Mouse (Mus musculus) liver, embryonic 16.5 days (tissue): Measurements from ENCODE around the gene Abcc10. TPM values are rescaled to one million over a fixed set of nuclear protein-coding genes. Genes with fewer than 3 reads are reported as not detected.

ENCODE experiments used
- ATAC-seq: fragments of 200-750 bp; cut with Nextera tagmentation; 2 replicates; pipeline ENCODE4 v1.8.0; 2017; ENCODE audit warnings: low read depth, mild to moderate bottlenecking, moderate number of reproducible peaks, moderate library complexity
- H3K27ac ChIP-seq: fragments of 300-500 bp; sonication (generic); 2 replicates; pipeline ENCODE4 v1.5.1; 2014; ENCODE audit warnings: mild to moderate bottlenecking, low read length
- H3K27me3 ChIP-seq: fragments of 300-500 bp; sonication (generic); 2 replicates; pipeline ENCODE4 v1.6.1; 2014; ENCODE audit warnings: low read depth, low read length, mixed read lengths; ENCODE audit not compliant: control insufficient read depth, insufficient read depth
- H3K36me3 ChIP-seq: fragments of 300-500 bp; sonication (generic); 2 replicates; pipeline ENCODE4 v1.6.1; 2014; ENCODE audit warnings: mild to moderate bottlenecking; ENCODE audit not compliant: control insufficient read depth, insufficient read depth
- H3K4me1 ChIP-seq: fragments of 300-500 bp; sonication (generic); 2 replicates; pipeline ENCODE4 v1.6.1; 2014; ENCODE audit warnings: low read depth, low read length, mixed read lengths; ENCODE audit not compliant: control insufficient read depth
- H3K4me2 ChIP-seq: fragments of 300-500 bp; sonication (generic); 2 replicates; pipeline ENCODE4 v1.6.1; 2014; ENCODE audit warnings: low read depth, low read length, mixed read lengths
- H3K4me3 ChIP-seq: fragments of 300-500 bp; sonication (generic); 2 replicates; pipeline ENCODE4 v1.5.1; 2014; ENCODE audit warnings: low read depth, mild to moderate bottlenecking, low read length
- H3K9ac ChIP-seq: fragments of 300-500 bp; sonication (generic); 2 replicates; pipeline ENCODE4 v1.6.1; 2014; ENCODE audit warnings: low read depth, low read length
- H3K9me3 ChIP-seq: fragments of 300-500 bp; sonication (generic); replicated peaks from 2 replicates; pipeline ENCODE4 v1.6.1; 2016; ENCODE audit warnings: low read length; ENCODE audit not compliant: control insufficient read depth
- WGBS: fragments of 180-500 bp; shearing (Covaris S2); extraction: QIAGEN DNeasy Blood & Tissue Kit; methylation state at CpG from one replicate; pipeline ENCODE4 v1.1.7; 2014; ENCODE audit not compliant: insufficient replicate concordance; 5-methylcytosine and 5-hydroxymethylcytosine counted together
- polyA plus RNA-seq: library from polyadenylated mRNA; unstranded; fragments of >200 nt; fragmentation: Nextera tagmentation; extraction: Ambion mirVana; gene quantifications from 2 replicates; pipeline ENCODE4 v1.2.1, GENCODE M21; 2015

Gene Abcc10
- polyA plus RNA-seq, 1 experiment from 2014 or later = 2.0 TPM

DNA sequence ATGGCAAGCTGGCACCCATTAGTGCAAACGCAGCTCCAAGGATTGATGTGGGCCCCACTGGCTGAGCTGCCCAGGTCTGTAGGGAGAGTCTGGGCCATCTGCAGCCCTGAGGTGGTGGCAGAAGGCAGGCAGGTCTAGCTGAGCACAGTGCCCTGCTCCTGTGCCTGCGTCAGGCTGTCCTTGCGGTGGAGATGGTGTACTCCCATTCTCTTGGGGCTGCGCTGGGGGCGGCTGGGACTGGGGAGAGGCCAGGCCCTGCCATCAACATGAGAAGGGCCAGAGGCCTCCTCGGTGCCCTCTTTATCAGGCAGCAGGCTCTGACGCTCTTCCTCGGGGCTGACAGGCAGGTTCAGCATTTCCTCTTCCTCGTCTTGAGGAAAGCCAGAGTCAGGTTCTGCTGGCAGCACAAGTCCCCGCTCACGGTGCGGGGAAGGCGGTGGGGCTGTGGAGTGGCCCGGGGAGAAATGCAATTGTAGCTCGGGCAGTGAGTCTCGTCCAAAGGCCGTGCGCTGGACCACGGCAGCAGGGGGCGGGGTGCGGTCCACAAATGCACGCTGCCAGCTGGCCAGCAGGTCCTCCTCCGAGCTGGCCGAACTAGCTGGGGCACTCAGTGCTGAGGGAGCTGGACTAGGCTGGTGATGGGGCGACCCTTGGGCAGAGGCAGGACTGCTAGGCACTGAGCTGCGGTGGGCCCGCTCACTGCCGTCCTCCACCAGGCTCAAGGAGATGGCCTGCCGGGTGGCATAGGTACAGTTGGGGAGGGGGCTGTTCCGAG lies 69.7 kb downstream of the Abcc10 start:
- Histone ChIP-seq H3K36me3 (peaks cover 33% of the 10 kb centered on the region), H3K27ac (no peak overlapping the region), H3K4me2 (no peak overlapping the region), H3K9me3 (no peaks in the 10 kb centered on the region), H3K9ac (no peak overlapping the region), H3K4me1 (peaks cover 10% of the 10 kb centered on the region), H3K27me3 (peaks cover 25% of the 10 kb centered on the region), H3K4me3 (no peak overlapping the region)
- ATAC-seq = no peak
- 74% methylated on average over 30 of the region's 30 CpGs for WGBS

DNA sequence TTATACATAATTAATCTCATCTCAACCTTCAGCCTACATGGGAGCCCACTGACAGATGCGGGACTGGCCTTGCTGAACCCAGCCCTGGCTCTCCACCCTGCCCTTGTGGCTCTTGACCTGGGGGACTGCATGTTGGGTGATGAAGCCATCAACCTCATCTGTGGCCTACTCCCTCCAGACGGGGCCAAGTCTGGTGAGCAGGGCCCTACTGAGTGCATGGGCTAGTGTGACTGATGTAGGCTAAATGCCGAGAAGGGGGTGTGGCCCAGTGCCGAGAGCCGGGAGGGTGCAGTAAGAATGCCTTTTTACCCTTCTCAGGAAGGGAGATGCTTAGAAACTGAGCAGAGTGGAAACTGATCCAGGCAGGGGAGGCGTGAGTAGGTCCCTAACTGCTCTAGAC lies 73.0 kb downstream of the Abcc10 start:
- 32% methylated on average over 6 of the region's 6 CpGs for WGBS
- Histone ChIP-seq H3K27me3 (peaks cover 29% of the 10 kb centered on the region), H3K4me1 (peaks cover 16% of the 10 kb centered on the region), H3K27ac (no peak overlapping the region), H3K9ac (no peak overlapping the region), H3K9me3 (no peaks in the 10 kb centered on the region), H3K4me3 (no peak overlapping the region), H3K36me3 (peaks cover 37% of the 10 kb centered on the region), H3K4me2 (no peak overlapping the region)
- ATAC-seq = no peak

DNA sequence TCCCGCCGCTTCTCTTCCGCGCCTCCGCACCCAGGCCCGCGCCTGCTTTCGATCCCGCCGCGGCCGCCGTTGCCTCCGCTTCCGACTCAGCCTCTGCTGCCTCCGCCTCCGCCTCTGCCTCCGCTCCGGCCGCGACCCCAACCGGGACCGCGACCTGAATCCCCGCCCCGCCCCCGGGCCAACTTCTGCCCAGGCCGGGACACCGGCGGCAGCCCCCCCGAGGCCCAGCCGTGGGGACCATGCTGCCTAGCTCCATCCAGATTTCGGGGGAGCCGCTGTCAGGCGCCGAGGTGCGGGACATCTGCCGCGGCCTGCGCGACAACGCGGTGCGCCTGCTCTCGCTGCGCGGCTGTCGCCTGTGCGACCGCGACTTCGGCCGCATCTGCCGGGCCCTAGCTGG lies 74.0 kb downstream of the Abcc10 start:
- Histone ChIP-seq H3K4me1 (peaks cover 20% of the 10 kb centered on the region), H3K27ac (no peak overlapping the region), H3K4me3 (peak overlapping the region; percentile 67), H3K9ac (peak overlapping the region; percentile 40), H3K36me3 (peaks cover 31% of the 10 kb centered on the region), H3K4me2 (peak overlapping the region; percentile 98), H3K27me3 (peaks cover 29% of the 10 kb centered on the region), H3K9me3 (no peaks in the 10 kb centered on the region)
- under 1% methylated on average over 48 of the region's 54 CpGs for WGBS
- ATAC-seq = no peak

DNA sequence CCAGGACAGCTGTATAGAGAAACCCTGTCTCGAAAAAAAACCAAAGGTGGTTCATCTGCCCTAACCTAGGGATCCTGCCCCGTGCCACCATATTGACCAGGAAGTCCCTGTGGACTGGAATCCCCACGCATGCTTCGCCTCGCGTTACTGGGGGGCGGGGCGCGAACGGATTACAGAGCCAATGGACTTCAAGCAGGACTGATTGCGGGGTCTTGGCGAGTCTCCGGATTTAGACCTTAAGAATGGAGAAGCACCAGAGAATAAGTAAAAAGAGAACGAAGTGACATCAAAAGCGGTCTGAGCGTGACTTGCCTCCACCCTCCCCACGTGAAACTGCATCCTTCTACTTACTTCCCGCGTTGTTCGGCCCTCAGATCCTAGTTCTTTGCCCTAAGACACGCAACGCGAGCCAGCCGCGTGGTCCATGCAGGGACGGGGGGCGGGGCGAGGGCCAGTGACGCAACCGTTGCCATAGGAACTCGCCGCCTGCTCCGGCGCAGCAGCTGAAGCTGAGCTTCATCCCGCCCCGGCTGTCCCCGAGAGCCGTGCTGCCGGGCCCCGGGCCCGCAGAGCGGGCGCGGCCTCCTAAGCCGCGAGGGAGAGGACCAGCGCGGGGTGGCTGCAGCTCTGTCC lies 74.6 kb downstream of the Abcc10 start, which contains the start of gene Lrrc73:
Lrrc73 (plus strand) TSS at position 80 of the 633 bp plus-strand sequence.
- H3K4me3 ChIP-seq = peak within 1 kb of the TSS; percentile 67
- H3K27me3 ChIP-seq = peaks cover 29% of the 10 kb centered on the region
- peak within 1 kb of the TSS; percentile 98 for H3K4me2 ChIP-seq
- ATAC-seq = peak; percentile 80
- H3K9ac ChIP-seq = peak within 1 kb of the TSS; percentile 40
- H3K4me1 ChIP-seq = peaks cover 26% of the 10 kb centered on the region
- H3K36me3 ChIP-seq = peaks cover 27% of the 10 kb centered on the region
- no peak within 1 kb of the TSS for H3K27ac ChIP-seq
- 1% methylated on average over 47 of the region's 48 CpGs for WGBS
- no peaks in the 10 kb centered on the region for H3K9me3 ChIP-seq

Other genes starting within 250 kb of the Abcc10 start
- gene Mrps18a, start 217.4 kb downstream of the Abcc10 start, polyA plus RNA-seq = 59.7 and 62.6 TPM in 2 replicates
- 1.1 TPM in 2 replicates for gene Rsph9, start 184.1 kb downstream of the Abcc10 start, polyA plus RNA-seq
- 43.3 and 46.3 TPM in 2 replicates for gene Mad2l1bp, start 174.8 kb downstream of the Abcc10 start, polyA plus RNA-seq
- gene Gtpbp2, start 167.3 kb downstream of the Abcc10 start, polyA plus RNA-seq = 38.6 and 41.4 TPM in 2 replicates
- gene Polh, start 125.7 kb downstream of the Abcc10 start, polyA plus RNA-seq = 14.4 and 15.2 TPM in 2 replicates
- 13.5 and 13.7 TPM in 2 replicates for gene Xpo5, start 125.6 kb downstream of the Abcc10 start, polyA plus RNA-seq
- gene Polr1c, start 80.3 kb downstream of the Abcc10 start, polyA plus RNA-seq = 26.2 and 28.7 TPM in 2 replicates
- gene Yipf3, start 80.3 kb downstream of the Abcc10 start, polyA plus RNA-seq = 50.5 and 52.5 TPM in 2 replicates
- 0.08 TPM in 1 of 2 replicates, not detected in the other for gene Lrrc73, start 74.8 kb downstream of the Abcc10 start, polyA plus RNA-seq
- 8.9 and 10.9 TPM in 2 replicates for gene Tjap1, start 45.3 kb downstream of the Abcc10 start, polyA plus RNA-seq
- 0.06 and 0.07 TPM in 2 replicates for gene Dlk2, start 30.9 kb downstream of the Abcc10 start, polyA plus RNA-seq
- gene Zfp318, start 55.4 kb upstream of the Abcc10 start, polyA plus RNA-seq = 0.78 and 1.3 TPM in 2 replicates
- not detected in 2 replicates for gene Crip3, start 100.6 kb upstream of the Abcc10 start, polyA plus RNA-seq
- gene Slc22a7, start 110.1 kb upstream of the Abcc10 start, polyA plus RNA-seq = 0.06 TPM in 1 of 2 replicates, not detected in the other
- gene Ttbk1, start 159.3 kb upstream of the Abcc10 start, polyA plus RNA-seq = not detected in 2 replicates
- 12.7 and 15.6 TPM in 2 replicates for gene Dnph1, start 168.4 kb upstream of the Abcc10 start, polyA plus RNA-seq
- 0.60 and 0.76 TPM in 2 replicates for gene Cul9, start 218.0 kb upstream of the Abcc10 start, polyA plus RNA-seq
- 1.8 and 2.0 TPM in 2 replicates for gene Srf, start 227.8 kb upstream of the Abcc10 start, polyA plus RNA-seq